Mouse (Mus musculus) spleen, postnatal 36 days (tissue): Measurements from ENCODE around the gene Alyref.

Source experiments
- DNase-seq, 2 experiments: peaks; one replicate each; pipeline ENCODE4 v3.0.0; 2022; ENCODE audit warnings: low spot score in 2 of 2, mixed read lengths in 1 of 2

Gene Alyref

GRCm38 (mm10) chr11:120545964-120546363 lies 52.2 kb downstream of the Alyref start:
- no peak for DNase-seq

- no peak for DNase-seq
These were observed 55.8 kb downstream of the Alyref start for GRCm38 (mm10) chr11:120542376-120542775.
